Mouse (Mus musculus) forebrain, embryonic 16.5 days (tissue): ENCODE measurements around the gene Sec23b. TPM values are rescaled to one million over a fixed set of nuclear protein-coding genes. Genes with fewer than 3 reads are reported as not detected.
A peak's percentile ranks its signal among the peaks of the same experiment; 100 is the strongest.

Experiments used
- ATAC-seq: fragments of 200-750 bp; cut with Nextera tagmentation; 2 replicates; pipeline ENCODE4 v1.8.0; 2017; ENCODE audit warnings: mild to moderate bottlenecking, moderate library complexity
- H3K27ac ChIP-seq: fragments of 300-500 bp; sonication (generic); 2 replicates; pipeline ENCODE4 v1.5.1; 2014; ENCODE audit warnings: low read length, control low read depth
- H3K27me3 ChIP-seq: fragments of 300-500 bp; sonication (generic); replicated peaks from 2 replicates; pipeline ENCODE4 v1.6.1; 2014; ENCODE audit warnings: low read length; ENCODE audit not compliant: control insufficient read depth, insufficient read depth
- H3K36me3 ChIP-seq: fragments of 300-500 bp; sonication (generic); 2 replicates; pipeline ENCODE4 v1.6.1; 2014; ENCODE audit not compliant: control insufficient read depth, insufficient read depth
- H3K4me1 ChIP-seq: fragments of 300-500 bp; sonication (generic); replicated peaks from 2 replicates; pipeline ENCODE4 v1.6.1; 2014; ENCODE audit warnings: low read length; ENCODE audit not compliant: control insufficient read depth, insufficient read depth
- H3K4me2 ChIP-seq: fragments of 300-500 bp; sonication (generic); 2 replicates; pipeline ENCODE4 v1.6.1; 2014; ENCODE audit warnings: mild to moderate bottlenecking, low read length, control low read depth
- H3K4me3 ChIP-seq: fragments of 300-500 bp; sonication (generic); replicated peaks from 2 replicates; pipeline ENCODE4 v1.5.1; 2014; ENCODE audit warnings: mild to moderate bottlenecking, low read length, control low read depth
- H3K9ac ChIP-seq: fragments of 300-500 bp; sonication (generic); replicated peaks from 2 replicates; pipeline ENCODE4 v1.6.1; 2014; ENCODE audit warnings: low read depth, low read length, control low read depth
- H3K9me3 ChIP-seq: fragments of 300-500 bp; sonication (generic); 2 replicates; pipeline ENCODE4 v1.6.1; 2016; ENCODE audit warnings: low read length; ENCODE audit not compliant: control insufficient read depth
- WGBS: fragments of 180-500 bp; shearing (Covaris S2); extraction: QIAGEN DNeasy Blood & Tissue Kit; methylation state at CpG from one replicate; pipeline ENCODE4 v1.1.7; 2014; 5-methylcytosine and 5-hydroxymethylcytosine counted together
- microRNA-seq: library from miRNA; unstranded; fragments of <30 nt; microRNA quantifications from one replicate; pipeline ENCODE4, GENCODE M21; 2017
- polyA plus RNA-seq: library from polyadenylated mRNA; unstranded; fragments of >200 nt; fragmentation: Nextera tagmentation; extraction: Ambion mirVana; gene quantifications from 2 replicates; pipeline ENCODE4 v1.2.1, GENCODE M21; 2015

The Sec23b gene
- polyA plus RNA-seq, 1 experiment from 2014 or later, result 66.5 TPM

GRCm38 (mm10) chr2:144634231-144634630, 78.2 kb downstream of the Sec23b start:
- Histone ChIP-seq H3K4me1 (peaks cover 5% of the 10 kb centered on the region), H3K4me3 (no peak overlapping the region), H3K36me3 (no peaks in the 10 kb centered on the region), H3K4me2 (no peak overlapping the region), H3K27ac (no peak overlapping the region), H3K27me3 (no peaks in the 10 kb centered on the region), H3K9me3 (0 out of 2 replicates have a peak, but pooled peaks cover 2% of the 10 kb centered on the region), H3K9ac (no peak overlapping the region)
- 77% methylated on average over 5 of the region's 5 CpGs for WGBS
- no peak for ATAC-seq

- no peak for ATAC-seq
- H3K4me2 ChIP-seq, result no peak overlapping the region
- 0 out of 2 replicates have a peak, but pooled peaks cover 2% of the 10 kb centered on the region for H3K9me3 ChIP-seq
- no peaks in the 10 kb centered on the region for H3K27me3 ChIP-seq
- no peaks in the 10 kb centered on the region for H3K36me3 ChIP-seq
- 49% methylated on average over 2 of the region's 2 CpGs for WGBS
- H3K4me3 ChIP-seq, result no peak overlapping the region
- H3K27ac ChIP-seq, result no peak overlapping the region
- H3K9ac ChIP-seq, result no peak overlapping the region
- H3K4me1 ChIP-seq, result peaks cover 5% of the 10 kb centered on the region
Observed at GRCm38 (mm10) chr2:144634729-144635128, 78.7 kb downstream of the Sec23b start.

GRCm38 (mm10) chr2:144635644-144636320, 79.8 kb downstream of the Sec23b start:
- 20% methylated on average over 5 of the region's 5 CpGs for WGBS
- H3K4me3 ChIP-seq, result no peak overlapping the region
- no peak overlapping the region for H3K27ac ChIP-seq
- H3K36me3 ChIP-seq, result no peaks in the 10 kb centered on the region
- no peak overlapping the region for H3K9ac ChIP-seq
- H3K9me3 ChIP-seq, result 0 out of 2 replicates have a peak, but pooled peaks cover 2% of the 10 kb centered on the region
- H3K4me1 ChIP-seq, result peaks cover 5% of the 10 kb centered on the region
- H3K4me2 ChIP-seq, result no peak overlapping the region
- peak; percentile 59; the same call in 1 of the 2 replicates for ATAC-seq
- no peaks in the 10 kb centered on the region for H3K27me3 ChIP-seq

GRCm38 (mm10) chr2:144637204-144637603, 81.2 kb downstream of the Sec23b start:
- H3K27ac ChIP-seq, result no peak overlapping the region
- H3K27me3 ChIP-seq, result no peaks in the 10 kb centered on the region
- no peak for ATAC-seq
- H3K4me1 ChIP-seq, result peaks cover 5% of the 10 kb centered on the region
- 0 out of 2 replicates have a peak, but pooled peaks cover 2% of the 10 kb centered on the region for H3K9me3 ChIP-seq
- WGBS, result 89% methylated on average over 4 of the region's 4 CpGs
- no peak overlapping the region for H3K4me2 ChIP-seq
- H3K4me3 ChIP-seq, result no peak overlapping the region
- no peak overlapping the region for H3K9ac ChIP-seq
- no peaks in the 10 kb centered on the region for H3K36me3 ChIP-seq

GRCm38 (mm10) chr2:144637671-144638395, 81.8 kb downstream of the Sec23b start:
- WGBS, result 73% methylated on average over 12 of the region's 12 CpGs
- Histone ChIP-seq H3K27ac (no peak overlapping the region), H3K4me2 (no peak overlapping the region), H3K9me3 (no peaks in the 10 kb centered on the region), H3K36me3 (no peaks in the 10 kb centered on the region), H3K27me3 (no peaks in the 10 kb centered on the region), H3K9ac (no peak overlapping the region), H3K4me3 (no peak overlapping the region), H3K4me1 (peaks cover 5% of the 10 kb centered on the region)
- ATAC-seq, result no peak

- peak; percentile 34 for ATAC-seq
- WGBS, result 60% methylated on average over 4 of the region's 4 CpGs
- H3K9ac ChIP-seq, result no peak overlapping the region
Observed at GRCm38 (mm10) chr2:144638719-144639118, 82.7 kb downstream of the Sec23b start.

GRCm38 (mm10) chr2:144640101-144640500, 84.1 kb downstream of the Sec23b start:
- Histone ChIP-seq H3K4me3 (no peak overlapping the region), H3K9ac (no peak overlapping the region), H3K27me3 (no peaks in the 10 kb centered on the region), H3K36me3 (no peaks in the 10 kb centered on the region), H3K4me2 (no peak overlapping the region), H3K9me3 (no peaks in the 10 kb centered on the region), H3K4me1 (peaks cover 5% of the 10 kb centered on the region; the same call in 1 of the 2 replicates), H3K27ac (no peak overlapping the region)
- ATAC-seq, result no peak
- 71% methylated on average over 7 of the region's 7 CpGs for WGBS

More at GRCm38 (mm10) chr2:144638719-144639118, 82.7 kb downstream of the Sec23b start:
- H3K9me3 ChIP-seq, result no peaks in the 10 kb centered on the region
- no peak overlapping the region for H3K4me3 ChIP-seq
- H3K36me3 ChIP-seq, result no peaks in the 10 kb centered on the region
- H3K27ac ChIP-seq, result no peak overlapping the region
- no peaks in the 10 kb centered on the region for H3K27me3 ChIP-seq
- H3K4me1 ChIP-seq, result peaks cover 5% of the 10 kb centered on the region
- no peak overlapping the region for H3K4me2 ChIP-seq

Small RNA genes lying within 50 kb of the gene (microRNA-seq; reads per million reads assigned to microRNA genes)
- not detected for gene Gm24823

Other genes starting within 250 kb of the Sec23b start
- gene Ovol2, start 224.1 kb upstream of the Sec23b start, polyA plus RNA-seq, result not detected in 2 replicates
- 28.3 and 29.2 TPM in 2 replicates for gene Kat14, start 187.2 kb upstream of the Sec23b start, polyA plus RNA-seq
- 2.6 and 3.1 TPM in 2 replicates for gene Pet117, start 187.2 kb upstream of the Sec23b start, polyA plus RNA-seq
- 7.0 and 8.4 TPM in 2 replicates for gene Dzank1, start 28.8 kb upstream of the Sec23b start, polyA plus RNA-seq
- 31.7 and 34.0 TPM in 2 replicates for gene Polr3f, start 28.5 kb upstream of the Sec23b start, polyA plus RNA-seq
- 59.1 and 65.9 TPM in 2 replicates for gene Rbbp9, start 5.4 kb upstream of the Sec23b start, polyA plus RNA-seq
- 50.9 and 53.7 TPM in 2 replicates for gene Smim26, start 37.8 kb downstream of the Sec23b start, polyA plus RNA-seq
- gene Dtd1, start 43.7 kb downstream of the Sec23b start, polyA plus RNA-seq, result 70.5 and 80.4 TPM in 2 replicates